Mouse (Mus musculus) kidney, adult 2 months (tissue): ENCODE data around the gene BC107364. TPM values are rescaled to one million over a fixed set of nuclear protein-coding genes. Genes with fewer than 3 reads are reported as not detected.
"Not testable (repeated sequence)": the region's sequence is repeated elsewhere in the genome, so short reads cannot be mapped to it uniquely, and the experiment has no call there.

Source experiments
- DNase-seq: peaks from one replicate; pipeline ENCODE4 v3.0.0; 2021
- H3K27ac ChIP-seq: fragments of 200-500 bp; 2 replicates; pipeline ENCODE4 v1.5.1; 2012; ENCODE audit warnings: low read depth, low read length, control low read depth, inconsistent platforms; ENCODE audit not compliant: insufficient read depth
- H3K27me3 ChIP-seq: fragments of 200-500 bp; replicated peaks from 2 replicates; pipeline ENCODE4 v1.6.1; 2012; ENCODE audit warnings: mild to moderate bottlenecking, moderate library complexity, low read length, inconsistent platforms; ENCODE audit not compliant: control insufficient read depth, insufficient read depth
- H3K36me3 ChIP-seq: fragments of 200-500 bp; 2 replicates; pipeline ENCODE4 v1.6.1; 2012; ENCODE audit warnings: mild to moderate bottlenecking, moderate library complexity, low read length, inconsistent platforms; ENCODE audit not compliant: control insufficient read depth, insufficient read depth
- H3K4me1 ChIP-seq: fragments of 200-500 bp; 2 replicates; pipeline ENCODE4 v1.6.1; 2011; ENCODE audit warnings: low read length; ENCODE audit not compliant: control insufficient read depth, insufficient read depth
- H3K4me3 ChIP-seq: fragments of 200-500 bp; 2 replicates; pipeline ENCODE4 v1.5.1; 2011; ENCODE audit warnings: mild to moderate bottlenecking, low read depth, low read length, control low read depth; ENCODE audit not compliant: insufficient read depth
- CTCF ChIP-seq: fragments of 200-500 bp; conservative IDR thresholded peaks from 2 replicates; pipeline ENCODE4 v1.5.1; 2011; ENCODE audit warnings: low read depth, mild to moderate bottlenecking, control low read depth, low read length, moderate library complexity, mixed read lengths; ENCODE audit not compliant: insufficient read depth, insufficient read length
- POLR2A ChIP-seq: fragments of 200-500 bp; IDR thresholded peaks from one replicate; pipeline ENCODE4 v1.6.1; 2011; ENCODE audit warnings: low read depth, low read length, control low read depth
- WGBS: fragments of 180-500 bp; shearing (Covaris S2); methylation state at CpG from one replicate; pipeline ENCODE4 v1.1.7; 2018; 5-methylcytosine and 5-hydroxymethylcytosine counted together
- polyA plus RNA-seq: library from polyadenylated mRNA; depleted of rRNA; stranded (reverse); fragments of >200 nt; gene quantifications from 2 replicates; pipeline ENCODE4 v1.2.3, GENCODE M21; 2012

BC107364 gene
- polyA plus RNA-seq, 1 experiment = 0.14 TPM

GRCm38 (mm10) chr3:96482451-96482850, 30.3 kb upstream of the BC107364 start:
- 0 out of 2 replicates have a peak, but pooled peaks cover 2% of the 10 kb centered on the region for H3K4me1 ChIP-seq
- DNase-seq = no peak
- no peak overlapping the region for H3K4me3 ChIP-seq
- 93% methylated on average over 13 of the region's 13 CpGs for WGBS
- no peak for TF ChIP-seq CTCF
- TF ChIP-seq POLR2A = no peak
- no peaks in the 10 kb centered on the region for H3K36me3 ChIP-seq
- H3K27ac ChIP-seq = no peak overlapping the region
- peaks cover 1% of the 10 kb centered on the region; the same call in 1 of the 2 replicates for H3K27me3 ChIP-seq

DNA sequence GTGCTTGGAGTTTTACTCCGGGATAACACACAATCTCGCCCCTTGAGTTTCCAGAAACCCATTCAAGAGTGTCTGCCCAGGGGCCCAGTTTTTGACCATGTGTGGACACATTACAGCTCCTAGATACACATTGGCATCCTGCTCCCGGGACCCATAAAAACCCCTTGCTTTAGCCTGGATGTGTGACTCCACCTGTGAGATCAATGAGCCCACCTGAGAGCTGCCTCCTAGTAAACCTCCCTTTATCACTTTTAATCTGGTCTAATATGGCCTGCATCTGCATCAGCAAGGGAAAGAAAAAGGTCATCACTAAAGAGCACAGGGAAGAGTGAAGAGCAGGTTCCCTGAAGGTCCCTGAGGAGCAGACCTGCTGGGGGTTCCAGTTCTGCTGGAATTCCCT, 29.8 kb upstream of the BC107364 start:
- H3K4me3 ChIP-seq = no peak overlapping the region
- WGBS = 92% methylated on average over 3 of the region's 3 CpGs
- H3K4me1 ChIP-seq = no peaks in the 10 kb centered on the region
- H3K27ac ChIP-seq = no peak overlapping the region
- DNase-seq = no peak
- H3K27me3 ChIP-seq = peaks cover 1% of the 10 kb centered on the region; the same call in 1 of the 2 replicates
- no peaks in the 10 kb centered on the region for H3K36me3 ChIP-seq
- no peak for TF ChIP-seq POLR2A
- TF ChIP-seq CTCF = no peak

DNA sequence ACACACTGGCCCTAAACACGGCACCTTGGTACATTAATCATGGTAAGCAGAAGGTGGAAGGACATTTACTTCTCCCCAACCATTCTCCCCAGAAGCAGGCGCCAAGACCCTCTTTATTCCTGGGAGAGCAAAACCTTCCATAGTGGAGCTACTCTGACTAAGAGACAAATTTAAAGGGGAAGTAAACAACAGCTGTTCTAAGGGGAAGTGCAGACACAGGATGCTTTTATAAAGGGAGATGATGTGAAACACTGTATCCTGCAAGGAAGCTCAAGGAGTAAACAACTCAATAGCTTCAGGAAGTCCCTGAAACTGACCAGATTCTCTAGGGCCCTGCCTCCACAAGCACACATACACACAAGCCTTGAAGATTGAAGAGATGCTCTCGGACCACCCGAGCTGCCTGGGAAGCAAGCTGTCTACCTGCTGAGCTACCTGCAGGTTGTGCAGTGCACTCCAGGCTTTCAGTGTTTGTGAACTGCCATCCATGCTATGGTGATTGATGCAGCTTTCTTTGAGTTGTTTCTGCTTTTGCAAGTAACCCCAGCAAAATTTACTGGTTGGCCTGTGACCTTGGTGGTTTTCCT, 28.7 kb upstream of the BC107364 start:
- H3K27me3 ChIP-seq = peaks cover 1% of the 10 kb centered on the region; the same call in 1 of the 2 replicates

GRCm38 (mm10) chr3:96479249-96479648, 27.1 kb upstream of the BC107364 start:
- Histone ChIP-seq H3K4me1 (peaks cover 3% of the 10 kb centered on the region; the same call in 1 of the 2 replicates), H3K36me3 (no peaks in the 10 kb centered on the region), H3K4me3 (no peak overlapping the region), H3K27ac (no peak overlapping the region), H3K27me3 (peaks cover 3% of the 10 kb centered on the region; the same call in 1 of the 2 replicates)
- 36% methylated on average over 3 of the region's 3 CpGs for WGBS
- TF ChIP-seq POLR2A = no peak
- no peak for TF ChIP-seq CTCF
- DNase-seq = no peak

More for the DNA sequence above, 28.7 kb upstream of the BC107364 start:
- no peaks in the 10 kb centered on the region for H3K4me1 ChIP-seq
- H3K36me3 ChIP-seq = no peaks in the 10 kb centered on the region
- TF ChIP-seq POLR2A = no peak
- TF ChIP-seq CTCF = no peak
- H3K27ac ChIP-seq = no peak overlapping the region
- no peak overlapping the region for H3K4me3 ChIP-seq
- no peak for DNase-seq
- WGBS = 92% methylated on average over 4 of the region's 4 CpGs

DNA sequence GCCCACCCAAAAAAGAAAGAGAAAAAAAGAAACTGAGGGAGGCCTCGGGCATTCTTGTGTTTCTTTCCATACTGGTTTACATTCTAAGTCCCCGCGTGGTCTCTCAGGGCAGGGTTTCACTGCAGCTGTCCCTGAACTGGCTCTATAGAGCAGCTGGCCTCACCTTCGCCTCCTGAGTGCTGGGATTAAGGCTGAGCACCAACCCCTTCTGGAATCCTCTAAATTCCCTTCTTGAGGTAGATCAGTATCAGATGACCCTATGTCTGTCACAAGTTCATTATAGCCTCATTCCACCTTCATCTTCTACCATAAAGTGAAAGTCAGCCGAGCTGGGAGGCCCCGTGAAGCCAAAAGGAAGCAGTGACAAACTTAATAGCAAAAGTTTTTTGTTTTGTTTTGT, 25.5 kb upstream of the BC107364 start:
- 75% methylated on average over 6 of the region's 6 CpGs for WGBS
- no peak overlapping the region for H3K27ac ChIP-seq

DNA sequence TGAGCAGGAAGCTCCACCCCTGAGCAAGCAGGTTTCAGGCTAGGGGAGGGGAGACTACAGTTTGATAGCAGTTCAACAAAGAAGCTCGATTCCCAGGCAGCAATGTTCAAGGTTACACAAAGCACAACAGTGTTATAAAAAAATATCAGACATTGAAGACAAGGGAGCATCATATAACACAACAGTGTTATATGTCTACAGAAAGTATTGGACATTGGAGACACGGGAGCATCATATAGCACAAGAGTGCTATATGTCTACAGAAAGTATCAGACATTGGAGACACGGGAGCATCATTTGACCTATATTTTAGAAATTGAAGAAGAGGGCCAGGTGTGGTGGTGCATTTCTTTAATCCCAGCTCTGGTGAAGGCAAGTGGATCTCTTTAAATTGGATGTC, 25.0 kb upstream of the BC107364 start:
- Histone ChIP-seq H3K27me3 (peaks cover 3% of the 10 kb centered on the region), H3K36me3 (no peaks in the 10 kb centered on the region), H3K4me3 (no peak overlapping the region), H3K27ac (no peak overlapping the region), H3K4me1 (peaks cover 3% of the 10 kb centered on the region; the same call in 1 of the 2 replicates)
- DNase-seq = no peak
- 48% methylated on average over 3 of the region's 3 CpGs for WGBS
- TF ChIP-seq POLR2A = no peak
- TF ChIP-seq CTCF = no peak

More for the DNA sequence above, 25.5 kb upstream of the BC107364 start:
- no peak overlapping the region for H3K4me3 ChIP-seq
- TF ChIP-seq CTCF (no peak), POLR2A (no peak)
- H3K27me3 ChIP-seq = peaks cover 3% of the 10 kb centered on the region
- DNase-seq = no peak
- peaks cover 3% of the 10 kb centered on the region; the same call in 1 of the 2 replicates for H3K4me1 ChIP-seq
- no peaks in the 10 kb centered on the region for H3K36me3 ChIP-seq

DNA sequence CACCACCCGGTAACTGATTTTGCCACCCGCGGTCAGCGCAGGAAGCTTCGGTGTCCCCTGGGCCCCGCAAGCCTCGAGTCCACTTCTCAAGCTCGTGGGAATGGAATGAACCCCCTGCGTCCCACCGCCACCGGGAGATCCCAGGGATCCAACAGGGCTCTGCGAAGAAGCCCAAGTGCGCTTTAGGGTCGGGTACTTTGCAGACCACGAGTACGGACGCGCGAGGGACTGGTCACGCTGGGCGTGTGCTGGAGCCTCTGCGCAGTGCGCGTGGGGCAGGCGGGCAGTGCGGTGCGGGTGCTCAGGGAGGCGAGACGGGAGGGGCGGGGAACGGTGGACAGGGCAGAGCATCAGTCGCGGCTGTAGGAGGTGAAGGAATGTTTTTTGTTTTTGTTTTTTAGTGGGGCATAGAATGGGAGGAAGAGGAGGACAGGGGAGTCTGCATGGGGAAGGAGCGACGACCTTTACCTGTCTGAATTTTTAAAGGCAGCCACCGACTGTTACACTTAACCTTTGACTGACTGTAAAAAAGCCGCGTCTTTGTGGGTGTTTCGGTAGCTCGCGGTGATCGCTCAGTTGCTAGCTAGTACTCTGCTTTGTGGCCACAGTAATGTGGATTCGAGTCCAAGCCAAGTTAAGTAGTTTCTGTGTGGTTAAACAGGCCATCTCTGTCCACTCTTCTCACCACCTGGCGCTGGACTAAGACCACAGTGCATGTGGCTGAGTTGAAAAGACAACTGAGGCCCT, 23.0 kb upstream of the BC107364 start:
- no peak overlapping the region for H3K27ac ChIP-seq
- TF ChIP-seq CTCF = no peak
- no peak for TF ChIP-seq POLR2A
- H3K4me3 ChIP-seq = no peak overlapping the region
- DNase-seq = no peak
- peaks cover 3% of the 10 kb centered on the region; the same call in 1 of the 2 replicates for H3K4me1 ChIP-seq
- peaks cover 4% of the 10 kb centered on the region for H3K27me3 ChIP-seq
- no peaks in the 10 kb centered on the region for H3K36me3 ChIP-seq
- 7% methylated on average over 44 of the region's 44 CpGs for WGBS

DNA sequence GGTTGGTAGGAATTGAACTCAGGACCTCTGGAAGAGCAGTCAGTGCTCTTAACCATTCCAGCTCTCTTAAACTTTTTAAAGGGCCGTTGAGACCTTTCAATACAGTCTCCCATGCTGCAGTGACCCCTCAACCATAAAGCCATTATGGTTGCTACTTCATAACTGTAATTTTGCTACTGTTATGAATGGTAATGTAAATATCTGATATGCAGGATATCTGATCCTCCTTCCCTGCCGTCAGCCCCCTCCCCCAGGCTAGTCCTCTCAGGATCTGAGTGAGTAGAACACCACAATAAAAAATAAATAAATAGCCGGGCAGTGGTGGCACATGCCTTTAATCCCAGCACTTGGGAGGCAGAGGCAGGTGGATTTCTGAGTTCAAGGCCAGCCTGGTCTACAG, 21.4 kb upstream of the BC107364 start:
- not testable (repeated sequence) for H3K4me1 ChIP-seq, DNase-seq, H3K36me3 ChIP-seq, H3K27ac ChIP-seq, H3K4me3 ChIP-seq, H3K27me3 ChIP-seq
- WGBS = 72% methylated on average over 3 of the region's 3 CpGs
